Mouse (Mus musculus) ovary, postnatal 14 days (tissue): ENCODE data around the gene Prss1.
"Not testable (repeated sequence)": the region's sequence is repeated elsewhere in the genome, so short reads cannot be mapped to it uniquely, and the experiment has no call there.

Experiments
- DNase-seq: peaks from one replicate; pipeline ENCODE4 v3.0.0; 2022; ENCODE audit warnings: low spot score

The Prss1 gene

DNA sequence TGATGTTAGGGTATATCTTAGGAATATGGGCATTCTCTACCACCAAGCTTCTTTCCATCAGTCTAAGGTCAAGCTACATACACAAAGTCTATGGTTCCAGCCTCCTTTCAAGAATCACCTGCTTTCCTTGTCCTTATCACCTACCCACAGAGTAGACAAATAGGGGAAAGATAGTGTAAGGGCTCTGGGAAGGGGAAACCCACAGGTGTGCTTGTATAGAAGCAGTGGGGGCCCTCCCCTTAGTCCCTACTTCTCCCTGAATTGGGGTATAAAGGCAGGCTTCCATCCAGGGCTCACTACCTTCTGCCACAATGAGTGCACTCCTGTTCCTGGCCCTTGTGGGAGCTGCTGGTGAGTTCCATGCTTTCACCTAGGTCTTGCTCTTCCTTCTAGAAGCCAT is at the start of gene Prss1:
TSS of gene Prss1 (plus strand) at position 301 of the 400 bp plus-strand sequence.
- DNase-seq, result not testable (repeated sequence)

DNA sequence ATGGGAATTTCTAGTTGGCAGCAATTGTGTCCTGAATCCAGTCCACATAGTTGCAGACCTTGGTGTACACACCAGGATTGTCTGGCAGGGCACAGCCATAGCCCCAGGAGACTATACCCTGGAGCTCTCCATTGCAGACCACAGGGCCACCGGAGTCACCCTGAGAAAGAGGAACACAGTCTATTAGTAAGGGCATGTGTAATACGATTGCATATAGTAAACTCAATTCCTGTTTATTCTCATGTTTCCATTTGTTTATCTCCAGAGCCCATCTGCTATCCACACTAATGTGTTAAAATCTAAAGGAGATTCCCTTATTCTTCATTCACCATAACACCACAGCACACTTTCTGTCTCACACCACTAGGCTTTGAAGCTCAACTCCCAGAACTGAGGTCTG is 16.5 kb upstream of the Prss1 start:
- not testable (repeated sequence) for DNase-seq

DNA sequence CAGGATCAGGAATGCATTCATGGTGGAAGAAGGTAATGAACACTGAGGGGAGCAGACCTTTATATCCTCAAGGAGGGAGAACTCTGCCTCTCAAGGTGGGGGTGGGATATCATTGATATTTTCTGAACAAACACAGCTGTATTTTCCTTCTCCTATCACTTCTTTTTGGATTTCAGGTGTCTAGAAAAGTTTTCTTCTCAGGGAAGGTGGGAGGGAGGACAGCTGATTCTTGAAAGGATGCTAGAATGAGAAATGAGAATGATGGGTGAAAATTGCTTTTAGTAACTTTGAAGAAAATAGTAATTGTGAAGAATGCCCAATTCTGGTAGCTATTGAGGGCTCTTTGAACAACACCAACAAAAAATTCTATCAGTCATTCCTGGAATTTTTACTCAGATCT is 12.7 kb upstream of the Prss1 start, which contains the start of gene Gm10334:
TSS of gene Gm10334 (minus strand) at position 101 of the 400 bp plus-strand sequence.
- not testable (repeated sequence) for DNase-seq

DNA sequence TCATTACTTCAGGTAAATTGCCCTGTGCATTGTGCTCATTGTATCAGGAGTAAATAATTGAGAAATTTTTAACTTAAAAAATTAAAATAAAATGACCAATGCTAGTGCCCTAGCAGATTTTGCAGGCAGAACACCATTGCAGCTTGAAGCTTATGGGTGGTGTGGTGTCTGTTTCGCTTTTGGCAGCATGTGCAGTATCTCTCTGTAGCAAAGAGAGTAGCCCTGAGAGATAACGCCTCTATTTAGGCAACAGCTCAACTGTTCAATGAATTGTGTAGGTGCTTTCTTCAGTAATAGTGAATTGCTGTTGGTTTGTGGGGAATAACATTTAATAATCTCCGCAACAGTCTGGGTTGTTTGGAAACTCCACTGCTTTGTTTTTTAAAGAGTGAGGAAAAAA is 40.6 kb downstream of the Prss1 start:
- DNase-seq, result no peak

DNA sequence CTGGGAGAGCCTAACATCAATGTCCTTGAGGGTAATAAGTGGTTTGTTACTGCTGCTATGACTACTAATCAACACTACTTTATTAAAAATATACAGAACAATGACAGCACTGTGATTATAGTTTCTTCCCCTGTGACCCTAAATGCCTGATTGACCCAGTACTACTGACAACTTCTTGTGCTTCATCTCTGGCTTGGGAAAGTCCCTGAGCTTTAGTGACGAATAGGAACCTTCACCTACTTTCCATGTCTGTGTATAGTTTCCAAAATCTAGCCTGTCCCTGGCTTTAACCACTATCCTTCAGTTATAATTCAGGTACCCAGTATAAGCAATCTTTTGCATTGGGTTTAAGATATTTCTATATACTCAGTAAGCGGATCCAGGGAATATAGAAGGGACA is 46.2 kb downstream of the Prss1 start:
- DNase-seq, result no peak

DNA sequence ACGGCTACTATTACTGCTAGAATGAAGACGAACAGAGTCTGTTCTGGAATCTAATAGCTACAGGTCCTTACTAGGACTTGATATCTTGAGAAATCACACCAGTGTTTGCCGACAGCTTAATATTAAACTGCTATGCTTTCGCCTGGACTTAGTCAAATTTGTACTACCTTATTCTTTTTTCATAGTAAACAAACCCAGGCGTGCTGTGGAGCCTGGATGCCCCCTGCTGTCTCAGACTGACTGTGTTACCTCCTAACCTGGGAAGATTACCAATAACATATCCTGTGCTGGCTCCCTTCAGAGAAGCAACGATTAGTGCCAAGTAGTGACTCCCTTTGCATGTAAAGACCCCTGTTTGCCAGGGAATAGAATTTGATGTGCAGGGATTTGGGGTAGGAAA is 46.6 kb downstream of the Prss1 start:
- DNase-seq, result no peak
